Mouse (Mus musculus): ENCODE data around the gene Obp2a.
"Not testable (repeated sequence)": the region's sequence is repeated elsewhere in the genome, so short reads cannot be mapped to it uniquely, and the experiment has no call there.

The Obp2a gene

DNA sequence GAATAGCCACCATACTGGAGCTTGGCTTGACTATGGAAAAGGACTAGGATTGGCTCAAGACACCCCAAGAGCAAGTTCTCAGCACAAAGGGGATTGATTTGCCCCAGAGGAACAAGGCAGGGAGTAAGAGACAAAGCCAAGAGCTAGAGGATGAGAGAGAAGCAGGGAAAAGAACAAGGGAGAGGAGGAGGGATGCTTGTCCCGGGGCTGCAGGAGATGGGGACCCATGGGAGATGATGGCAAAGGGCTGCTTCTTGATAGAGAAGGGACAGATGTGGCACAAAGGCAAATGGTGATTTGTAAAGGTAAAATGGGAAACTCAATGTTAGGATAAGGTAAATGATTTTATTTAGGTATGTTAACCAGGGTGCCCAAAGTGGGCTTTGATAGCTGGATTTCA lies 9.2 kb downstream of the Obp2a start:
- in situ Hi-C loops (cut with MboI; ENCODE audit: low sequenced_read_pairs), result not testable (repeated sequence)

DNA sequence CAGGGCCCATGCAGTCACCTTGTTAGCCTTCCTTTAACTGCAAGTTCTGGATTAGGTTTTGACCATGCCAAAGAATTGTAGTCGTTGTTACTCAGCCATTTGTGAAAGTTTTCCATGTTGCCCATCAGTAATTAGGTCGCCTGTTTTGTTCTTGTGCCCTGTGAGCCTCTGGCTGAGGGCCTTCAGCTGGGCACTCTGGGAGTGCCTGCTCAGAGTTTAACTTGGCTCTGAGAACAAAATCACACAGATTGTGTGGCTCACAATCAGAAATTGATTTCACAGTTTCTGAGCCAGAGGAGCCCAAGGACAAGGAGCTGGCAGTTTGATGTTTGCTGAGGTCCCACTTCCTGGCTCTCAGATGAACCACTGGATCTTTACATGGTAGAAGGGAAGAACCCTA lies 9.9 kb downstream of the Obp2a start:
- in situ Hi-C loops (cut with MboI; ENCODE audit: low sequenced_read_pairs), result not testable (repeated sequence)

DNA sequence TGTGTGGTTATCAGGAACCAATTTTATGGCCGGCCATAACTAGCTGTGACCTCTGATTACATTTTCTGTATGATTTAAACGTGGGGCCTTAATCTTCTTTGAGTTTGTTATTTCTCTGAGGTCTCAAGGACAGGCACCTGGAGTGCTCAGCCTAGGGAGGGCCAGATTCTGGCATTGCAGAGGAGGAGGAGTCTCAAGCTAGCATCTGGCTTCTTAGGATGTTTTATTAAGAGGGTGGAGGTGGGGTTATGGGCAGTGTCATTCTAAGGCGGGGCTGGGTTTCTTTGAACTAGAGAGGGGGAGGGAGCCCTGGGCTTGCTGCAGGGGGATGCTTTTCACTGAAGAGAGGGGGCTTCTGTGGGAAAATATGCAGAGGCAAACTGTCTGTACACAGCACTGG lies 11.8 kb downstream of the Obp2a start:
- in situ Hi-C loops (cut with MboI; ENCODE audit: low sequenced_read_pairs), result not testable (repeated sequence)

DNA sequence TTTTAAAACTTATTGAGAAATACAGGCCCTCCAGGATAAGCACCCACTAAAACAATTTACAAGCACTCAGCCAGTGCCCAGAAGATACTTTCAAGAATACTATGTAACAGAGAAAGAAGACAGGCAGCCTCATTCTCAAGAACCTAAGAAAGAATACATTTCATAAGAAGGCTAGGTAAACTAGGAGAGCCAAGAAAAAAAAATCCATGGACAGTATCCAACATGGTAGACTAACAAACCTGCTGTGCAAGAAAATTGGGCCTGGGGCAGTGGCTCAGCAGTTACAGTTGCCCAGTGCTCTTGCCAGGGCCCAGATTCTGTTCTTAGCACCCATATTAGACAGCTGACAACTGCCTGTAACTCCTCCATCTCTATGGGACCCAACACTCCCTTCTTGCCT lies 17.4 kb downstream of the Obp2a start:
- in situ Hi-C loops (cut with MboI; ENCODE audit: low sequenced_read_pairs), result no loop called here

DNA sequence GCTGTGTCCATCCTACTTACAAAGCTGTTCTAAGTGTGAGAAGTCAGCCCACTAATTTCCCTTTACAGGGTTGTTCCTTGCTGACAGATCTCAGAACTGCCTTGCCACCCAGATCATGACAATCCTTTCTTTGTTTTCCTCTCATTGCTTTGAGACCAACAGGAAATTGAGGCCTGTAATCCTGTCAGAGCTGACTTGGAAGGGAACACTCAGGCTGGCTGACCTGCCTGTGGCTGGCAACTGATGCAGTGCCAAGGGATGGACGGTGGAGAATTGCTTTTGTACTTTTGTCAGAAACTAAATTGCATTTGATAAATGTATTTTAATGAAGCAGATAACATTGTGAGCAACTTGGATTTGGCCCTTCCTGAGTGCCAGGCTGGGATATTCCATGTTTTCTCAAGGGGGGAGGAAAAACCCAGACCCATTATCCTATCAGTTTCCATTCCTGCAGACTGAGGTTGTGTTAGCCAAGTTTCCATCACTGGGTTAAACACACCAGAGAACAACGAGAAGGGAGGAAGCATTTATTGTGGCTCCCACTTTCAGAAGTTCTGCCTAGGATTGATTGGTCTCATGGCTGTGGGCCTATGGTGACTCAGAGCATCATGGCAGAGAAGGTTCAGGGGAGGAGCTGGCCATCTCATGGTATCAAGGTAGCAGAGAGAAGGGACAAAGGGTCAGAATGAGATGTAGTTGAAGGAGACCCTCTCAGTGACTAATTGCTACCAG lies 33.5 kb downstream of the Obp2a start:
- in situ Hi-C loops (cut with MboI; ENCODE audit: low sequenced_read_pairs), result no loop called here

DNA sequence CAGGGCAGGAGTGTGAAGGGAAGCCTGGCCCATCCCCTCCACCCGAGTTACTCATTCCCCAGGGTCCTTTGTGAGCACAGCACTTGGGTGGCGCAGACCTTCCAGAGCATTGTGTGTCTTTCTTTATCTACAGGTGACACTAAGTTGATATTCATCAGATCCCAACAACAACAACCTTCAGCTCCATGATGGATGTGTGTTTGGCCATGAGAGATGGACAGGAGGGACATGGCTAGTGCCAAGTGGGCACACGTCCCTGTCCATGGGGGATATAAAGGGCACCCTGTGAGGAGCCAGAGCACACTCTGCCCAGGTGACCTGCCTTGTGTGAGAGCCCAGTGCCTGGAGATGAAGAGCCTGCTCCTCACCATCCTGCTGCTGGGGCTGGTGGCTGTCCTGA lies 36.9 kb downstream of the Obp2a start, which contains the start of gene Obp2b:
Obp2b (plus strand) TSS at position 301 of the 400 bp plus-strand sequence.
- in situ Hi-C loops (cut with MboI; ENCODE audit: low sequenced_read_pairs), result not testable (repeated sequence)

DNA sequence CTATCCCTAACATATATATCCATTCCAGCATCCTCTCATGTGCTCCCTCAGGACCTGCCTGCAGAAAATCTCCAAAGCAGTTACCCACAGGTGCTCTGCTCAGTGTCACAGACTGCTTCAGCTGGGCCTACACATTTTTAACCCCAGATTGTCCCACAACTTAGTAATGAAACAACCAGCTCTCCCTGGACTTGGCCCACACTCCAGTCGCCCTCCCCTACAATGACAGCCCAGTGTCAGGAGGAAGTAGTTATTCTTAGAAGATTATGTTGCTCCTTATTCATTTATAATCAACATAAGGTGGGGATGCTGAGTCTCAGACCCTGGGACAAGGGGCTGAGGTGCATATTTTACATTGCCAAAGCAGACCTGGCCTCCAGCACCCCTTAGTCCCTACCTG lies 41.8 kb downstream of the Obp2a start:
- in situ Hi-C loops (cut with MboI; ENCODE audit: low sequenced_read_pairs), result no loop called here

Measured in CH12F3 (cell line).